Mouse (Mus musculus) adrenal gland, postnatal 14 days (tissue): ENCODE measurements around the gene Fam222a. TPM values are rescaled to one million over a fixed set of nuclear protein-coding genes. Genes with fewer than 3 reads are reported as not detected.
A peak's percentile ranks its signal among the peaks of the same experiment; 100 is the strongest.

Source experiments
- DNase-seq: peaks from one replicate; pipeline ENCODE4 v3.0.0; 2021; ENCODE audit warnings: mixed read lengths
- total RNA-seq: library from RNA; stranded (reverse); gene quantifications from 2 replicates; pipeline ENCODE4 v1.2.3, GENCODE M21; 2021

The Fam222a gene
- total RNA-seq, 1 experiment from 2014 or later: 77.0 TPM

- no peak for DNase-seq
Observed at GRCm38 (mm10) chr5:114655721-114656120, 87.9 kb downstream of the Fam222a start.

GRCm38 (mm10) chr5:114656305-114656704, 88.5 kb downstream of the Fam222a start:
- no peak for DNase-seq

- DNase-seq: peak; percentile 53
Observed at GRCm38 (mm10) chr5:114657426-114657825, 89.6 kb downstream of the Fam222a start.

- DNase-seq: peak; percentile 42
Observed at GRCm38 (mm10) chr5:114658255-114658654, 90.4 kb downstream of the Fam222a start, which contains the start of gene Trpv4. Gene Trpv4, minus strand, starts transcription at chr5:114658421.

- DNase-seq: no peak
Observed at GRCm38 (mm10) chr5:114661029-114661428, 93.2 kb downstream of the Fam222a start.

Other genes starting within 250 kb of the Fam222a start
- gene Kctd10, start 187.5 kb upstream of the Fam222a start, total RNA-seq: 65.5 and 75.1 TPM in 2 replicates
- 61.5 and 74.2 TPM in 2 replicates for gene Ube3b, start 187.4 kb upstream of the Fam222a start, total RNA-seq
- 14.6 and 18.0 TPM in 2 replicates for gene Mmab, start 124.0 kb upstream of the Fam222a start, total RNA-seq
- 22.0 and 23.2 TPM in 2 replicates for gene Mvk, start 123.7 kb upstream of the Fam222a start, total RNA-seq
- 2.1 and 3.6 TPM in 2 replicates for gene Trpv4, start 90.4 kb downstream of the Fam222a start, total RNA-seq
- 39.2 and 41.7 TPM in 2 replicates for gene Gltp, start 123.0 kb downstream of the Fam222a start, total RNA-seq
- gene Tchp, start 139.7 kb downstream of the Fam222a start, total RNA-seq: 6.9 and 10.0 TPM in 2 replicates
- gene Ankrd13a, start 206.7 kb downstream of the Fam222a start, total RNA-seq: 89.4 and 95.0 TPM in 2 replicates
- 42.7 and 49.4 TPM in 2 replicates for gene Git2, start 207.5 kb downstream of the Fam222a start, total RNA-seq